In genomic region chr5:53465883-53466282, GRCm38 (mm10) we compare ENCODE assay signal across 8 mouse cellular contexts. TPM values are rescaled to one million over a fixed set of nuclear protein-coding genes. Genes with fewer than 3 reads are reported as not detected.
DNase-seq lines count a peak whose midpoint lies in the region; ATAC-seq lines count a peak whose summit lies in the region.

Gene Rbpj, plus strand, starts transcription at chr5:53466152.

- no peaks in the 10 kb centered on the region for H3K27me3 ChIP-seq in forebrain, embryonic 11.5 days (ENCODE audit: control insufficient read depth, insufficient read depth, low read length)
- no peaks in the 10 kb centered on the region for H3K27me3 ChIP-seq in limb, embryonic 11.5 days (ENCODE audit: control insufficient read depth, insufficient read depth, low read length)

- H3K9ac ChIP-seq in forebrain, embryonic 11.5 days (ENCODE audit: low read length): no peak within 1 kb of the TSS
- no peak within 1 kb of the TSS for H3K9ac ChIP-seq in limb, embryonic 11.5 days (ENCODE audit: low read length)

- no peak for ATAC-seq in forebrain, embryonic 11.5 days (replicated peaks; ENCODE audit: low FRiP score)
- ATAC-seq in limb, embryonic 11.5 days (ENCODE audit: insufficient number of reproducible peaks, low FRiP score, low TSS enrichment, low read depth): no peak

- no peak within 1 kb of the TSS for H3K27ac ChIP-seq in forebrain, embryonic 11.5 days (ENCODE audit: low read depth, low read length)
- H3K27ac ChIP-seq in limb, embryonic 11.5 days (replicated peaks; ENCODE audit: low read depth, low read length): no peak within 1 kb of the TSS

- no peaks in the 10 kb centered on the region for H3K9me3 ChIP-seq in forebrain, embryonic 11.5 days (ENCODE audit: control insufficient read depth, low read length)
- no peaks in the 10 kb centered on the region for H3K9me3 ChIP-seq in limb, embryonic 11.5 days (ENCODE audit: control insufficient read depth, low read length)

- no peak within 1 kb of the TSS for H3K4me3 ChIP-seq in forebrain, embryonic 11.5 days (ENCODE audit: low read depth, low read length)
- H3K4me3 ChIP-seq in limb, embryonic 11.5 days (ENCODE audit: low read depth, low read length): no peak within 1 kb of the TSS

- H3K4me2 ChIP-seq in forebrain, embryonic 11.5 days (ENCODE audit: low read depth, low read length, severe bottlenecking): no peak within 1 kb of the TSS
- no peak within 1 kb of the TSS for H3K4me2 ChIP-seq in limb, embryonic 11.5 days (ENCODE audit: low read depth, severe bottlenecking)

- no peaks in the 10 kb centered on the region for H3K4me1 ChIP-seq in forebrain, embryonic 11.5 days (replicated peaks; ENCODE audit: control insufficient read depth, insufficient read depth, low read length)
- no peaks in the 10 kb centered on the region for H3K4me1 ChIP-seq in limb, embryonic 11.5 days (ENCODE audit: control insufficient read depth, insufficient read depth, low read length)

- no peaks in the 10 kb centered on the region for H3K36me3 ChIP-seq in forebrain, embryonic 11.5 days (ENCODE audit: control insufficient read depth, insufficient read depth, low read length)
- H3K36me3 ChIP-seq in limb, embryonic 11.5 days (ENCODE audit: control insufficient read depth, insufficient read depth, low read length): no peaks in the 10 kb centered on the region

- intact Hi-C loops in heart, postnatal 14 days (cut with DNase I): no loop called here

- WGBS in forebrain, embryonic 11.5 days: 90% methylated on average over 9 of the region's 9 CpGs
- 94% methylated on average over 9 of the region's 9 CpGs for WGBS in limb, embryonic 11.5 days

- no peak for DNase-seq in thymus, postnatal 0 days (ENCODE audit: low spot score)
- no peak for DNase-seq in thymus, postnatal 14 days
- no peak for DNase-seq in forebrain, embryonic 11.5 days (ENCODE audit: low spot score)
- DNase-seq in heart, postnatal 14 days: no peak
- no peak for DNase-seq in limb, embryonic 11.5 days (ENCODE audit: low spot score)
- no peak for DNase-seq in spleen, postnatal 14 days (ENCODE audit: low spot score in 2 of 2)
- no peak for DNase-seq in right cerebral cortex, adult 2 months (ENCODE audit: low spot score in 2 of 2)
- DNase-seq in urinary bladder, adult 18-20 months (ENCODE audit: low spot score in 2 of 2): no peak

RNA-seq across cellular contexts. Expression of gene Rbpj, which starts in this region (rescaled TPM):
- 23.3 and 28.1 TPM in 2 replicates for polyA plus RNA-seq in thymus, postnatal 0 days (2015; fragmentation: Nextera tagmentation; extraction: Ambion mirVana)
- 59.2 and 61.5 TPM in 2 replicates for polyA plus RNA-seq in forebrain, embryonic 11.5 days (2014; fragmentation: Nextera tagmentation; extraction: Ambion mirVana)
- total RNA-seq in heart, postnatal 14 days (2021): 10 to 100 TPM; 28.6 to 33.9 TPM
- polyA plus RNA-seq in limb, embryonic 11.5 days (2014; fragmentation: Nextera tagmentation; extraction: Ambion mirVana): 54.7 and 57.7 TPM in 2 replicates
